Mouse (Mus musculus) neural tube, embryonic 10.5 days (tissue): ENCODE data around the gene Fxyd4.

Experiments used
- DNase-seq: peaks from one replicate; pipeline ENCODE4 v3.0.0-alpha.2; 2017; ENCODE audit warnings: low spot score; ENCODE audit errors: extremely low spot score

The Fxyd4 gene

DNA sequence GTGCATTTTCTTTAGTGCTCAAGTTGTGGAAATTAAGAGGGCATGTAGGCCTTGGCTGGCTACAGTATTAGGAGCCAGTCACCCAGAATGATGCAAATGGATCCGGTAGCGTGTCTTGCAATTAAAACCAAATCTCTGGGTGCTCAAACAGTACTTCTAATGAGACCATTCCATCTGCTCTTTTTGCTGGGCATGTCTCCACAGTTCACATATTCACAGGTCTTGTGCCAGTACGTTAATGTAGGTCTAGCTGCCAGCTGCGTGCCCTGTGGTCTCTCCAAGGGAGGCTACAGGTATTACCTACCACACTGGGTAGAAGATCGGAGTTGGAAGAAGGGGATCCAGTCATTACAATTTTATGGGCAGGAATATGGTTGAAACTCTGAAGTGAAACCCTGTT is 19.4 kb downstream of the Fxyd4 start:
- no peak for DNase-seq

DNA sequence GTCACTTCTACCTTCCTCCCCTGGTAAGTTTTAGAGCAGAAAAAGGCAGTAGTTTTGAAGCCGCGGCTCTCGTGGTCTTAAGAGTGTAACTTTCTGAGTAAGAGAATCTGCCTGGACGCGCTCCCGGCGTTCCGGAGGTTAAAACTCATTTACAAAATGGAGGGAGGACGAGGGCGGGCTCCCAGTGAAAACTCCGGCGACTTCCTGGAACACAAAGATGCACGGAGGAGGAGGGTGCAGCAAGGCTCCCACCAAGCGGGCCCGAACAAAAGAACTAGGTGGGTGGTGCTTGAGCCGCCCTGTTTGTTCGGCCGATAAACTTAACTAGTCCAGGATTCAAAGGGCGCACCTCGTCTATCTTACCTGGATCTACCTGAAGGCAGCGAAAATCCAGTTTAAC is 19.9 kb downstream of the Fxyd4 start:
- DNase-seq = peak; percentile 68

DNA sequence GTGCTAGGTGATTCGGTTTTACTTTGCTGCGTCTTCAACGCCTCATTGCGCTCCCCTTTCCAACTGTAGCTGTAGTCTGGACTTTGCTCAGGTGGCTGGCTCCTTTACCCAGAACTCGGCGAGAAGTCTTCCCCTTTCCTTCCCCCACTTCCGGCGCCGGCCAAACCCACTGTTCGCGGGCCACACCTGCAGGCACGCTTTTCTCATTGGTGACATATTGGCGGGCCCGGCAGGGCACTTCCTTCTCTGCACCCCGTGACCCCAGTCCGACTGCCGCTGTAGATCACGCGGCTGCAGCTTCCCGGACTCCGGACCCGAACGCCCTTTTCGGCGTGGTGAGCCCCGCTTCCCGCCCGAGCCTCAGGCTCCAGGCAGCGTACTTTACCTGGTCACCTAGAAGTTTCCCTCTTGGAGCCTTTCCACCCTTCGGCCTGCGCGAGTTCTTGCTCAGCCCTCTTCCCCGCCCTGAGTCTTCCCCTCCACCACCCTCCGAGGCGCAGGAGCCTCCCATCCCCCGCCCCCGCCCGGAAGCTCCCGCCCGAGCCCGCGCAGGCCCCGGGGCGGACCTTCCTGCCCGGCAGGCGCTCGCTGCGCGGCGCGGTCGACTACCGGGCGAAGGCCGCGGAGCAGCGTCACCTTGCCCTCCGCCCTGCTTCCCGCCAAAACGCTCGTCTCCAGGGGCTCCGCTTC is 20.6 kb downstream of the Fxyd4 start:
- peak; percentile 86 for DNase-seq

DNA sequence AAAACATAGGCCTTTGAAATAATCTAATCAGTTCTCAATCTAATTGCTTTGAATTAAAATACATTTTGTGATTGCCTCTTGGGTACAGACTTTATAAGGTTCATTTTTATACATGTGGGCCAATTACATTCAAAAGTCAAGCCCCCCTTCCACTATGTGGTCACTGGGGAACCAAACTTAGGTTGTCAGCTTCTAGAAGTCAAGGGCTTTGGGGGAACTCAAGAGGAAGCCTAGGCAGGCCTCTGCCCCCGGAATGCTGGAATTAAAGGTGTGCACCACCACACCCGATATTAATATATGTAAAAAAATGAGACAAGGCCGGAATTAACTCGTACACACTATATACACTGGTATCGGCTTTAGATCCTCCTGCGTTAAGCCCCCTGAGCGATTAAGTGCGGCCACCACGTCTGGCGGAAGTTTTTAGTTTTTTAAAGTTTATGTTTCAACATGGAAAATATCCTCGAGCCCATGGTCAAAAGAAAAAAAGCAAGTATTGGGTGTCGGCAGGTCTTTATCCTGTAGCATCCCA is 21.2 kb downstream of the Fxyd4 start:
- no peak for DNase-seq

DNA sequence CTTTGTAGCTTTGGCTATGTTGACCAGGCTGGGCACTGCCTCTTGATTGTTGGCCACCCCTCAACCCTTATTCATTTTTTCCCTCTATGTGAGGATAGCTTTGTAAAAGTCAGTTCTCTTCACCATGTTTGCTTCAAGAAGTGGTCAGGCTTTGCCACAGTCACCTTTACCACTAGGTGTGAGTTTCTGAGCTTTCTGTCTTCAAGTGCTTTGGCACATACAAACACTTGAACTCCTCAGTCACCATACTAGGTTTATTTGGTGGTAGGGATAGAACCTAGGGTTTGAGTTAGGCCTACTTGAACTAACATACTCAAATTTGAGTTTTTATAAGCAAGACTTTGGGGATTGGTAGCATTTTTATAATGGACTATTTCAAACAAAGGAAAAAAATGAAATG is 23.0 kb downstream of the Fxyd4 start:
- no peak for DNase-seq

DNA sequence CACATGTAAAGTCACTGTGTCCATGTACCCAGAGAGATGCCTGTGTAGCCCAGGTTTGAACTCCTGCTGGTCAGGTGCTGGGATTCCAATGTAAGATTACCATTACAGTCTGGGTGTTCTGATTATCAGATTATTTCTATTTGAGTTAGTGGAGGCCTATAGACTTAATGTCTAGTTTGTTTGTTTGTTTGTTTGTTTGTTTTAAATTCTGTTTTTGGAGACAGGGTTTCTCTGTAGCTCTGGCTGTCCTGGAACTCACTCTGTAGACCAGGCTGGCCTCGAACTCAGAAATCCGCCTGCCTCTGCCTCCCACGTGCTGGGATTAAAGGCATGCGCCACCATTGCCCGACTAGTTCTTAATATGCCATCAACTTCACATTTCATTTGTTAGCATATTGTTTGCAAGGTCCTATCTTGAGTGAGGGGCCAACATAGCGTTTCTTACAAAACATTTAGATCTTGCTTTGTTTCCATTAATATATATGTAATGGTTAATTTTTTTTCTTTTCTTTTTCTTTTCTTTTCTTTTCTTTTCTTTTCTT is 27.3 kb downstream of the Fxyd4 start:
- no peak for DNase-seq

DNA sequence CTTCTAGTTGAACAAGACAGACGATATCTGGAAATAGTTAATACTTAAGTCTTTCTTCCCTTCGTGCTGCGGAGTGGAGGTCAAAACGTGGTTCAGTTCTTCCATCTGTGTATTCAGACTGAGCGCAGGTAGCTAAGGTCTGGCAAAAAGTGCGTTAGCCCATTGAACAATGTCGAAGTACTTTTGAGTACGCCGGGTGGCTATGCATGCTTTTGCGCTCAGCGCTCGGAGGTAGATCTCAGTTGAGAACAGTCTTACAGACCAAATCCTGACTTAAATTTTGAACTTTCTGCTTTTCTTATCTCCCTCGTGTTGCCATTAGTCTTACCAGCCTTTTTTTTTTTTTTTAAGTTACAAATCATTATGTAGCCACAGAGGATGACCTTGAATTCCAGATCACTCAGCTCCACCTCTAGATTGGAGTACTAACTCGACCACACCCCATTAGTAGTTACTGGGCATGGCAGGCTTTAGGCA is 29.0 kb downstream of the Fxyd4 start:
- DNase-seq = peak; percentile 29

DNA sequence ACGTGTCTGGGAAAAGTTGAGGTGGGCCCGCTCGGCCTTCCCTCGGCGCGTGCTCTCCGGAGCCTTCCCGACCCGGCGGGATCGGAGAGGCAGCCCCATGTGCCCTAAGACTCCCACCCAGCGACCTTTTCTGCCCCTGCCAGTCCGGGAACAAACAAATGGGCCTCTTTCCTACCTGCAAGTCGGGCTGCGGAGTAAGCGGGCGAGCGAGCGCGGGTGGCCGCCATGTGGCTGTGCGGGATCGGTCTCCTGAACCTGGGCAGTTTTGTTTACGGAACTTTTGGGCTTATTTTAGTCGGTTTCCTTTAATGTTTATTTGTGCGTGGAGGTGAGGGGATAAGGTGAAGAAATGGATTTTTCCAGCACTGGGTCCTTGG is 29.5 kb downstream of the Fxyd4 start:
- no peak for DNase-seq

DNA sequence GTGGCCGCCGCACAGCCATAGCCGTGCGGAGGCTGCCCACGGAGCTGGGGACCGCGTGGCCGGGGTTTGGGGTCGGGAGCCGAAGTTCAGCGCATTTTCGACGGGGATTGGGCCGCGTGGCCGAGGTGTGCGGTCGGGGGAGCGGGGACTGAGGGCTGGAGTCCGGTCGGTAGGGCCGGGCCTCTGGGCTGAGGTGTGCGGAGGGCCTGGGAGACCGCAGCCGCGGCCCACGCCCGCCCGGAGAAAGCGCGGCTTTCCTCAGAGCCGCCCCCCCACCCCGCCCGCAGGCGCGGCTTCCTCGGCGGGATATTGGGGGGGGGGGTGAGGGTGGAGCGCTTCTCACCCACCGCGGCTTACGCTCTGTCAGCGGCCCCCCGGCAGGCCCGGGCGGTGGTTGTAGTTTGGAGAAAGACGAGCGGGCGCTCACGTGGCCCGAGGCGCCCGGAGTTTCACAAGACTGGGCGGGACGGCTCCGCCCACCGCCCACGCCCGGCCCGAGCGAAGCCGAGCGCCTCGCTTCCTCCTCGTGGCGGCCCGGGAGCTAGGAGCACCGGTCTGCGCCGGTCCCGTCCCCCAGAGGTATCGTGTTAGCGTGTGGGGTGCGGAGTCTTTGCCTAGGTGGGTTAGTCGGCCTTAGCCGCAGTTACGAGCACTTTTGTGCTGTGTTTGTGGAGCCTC is 30.1 kb downstream of the Fxyd4 start:
- DNase-seq = peak; percentile 86

DNA sequence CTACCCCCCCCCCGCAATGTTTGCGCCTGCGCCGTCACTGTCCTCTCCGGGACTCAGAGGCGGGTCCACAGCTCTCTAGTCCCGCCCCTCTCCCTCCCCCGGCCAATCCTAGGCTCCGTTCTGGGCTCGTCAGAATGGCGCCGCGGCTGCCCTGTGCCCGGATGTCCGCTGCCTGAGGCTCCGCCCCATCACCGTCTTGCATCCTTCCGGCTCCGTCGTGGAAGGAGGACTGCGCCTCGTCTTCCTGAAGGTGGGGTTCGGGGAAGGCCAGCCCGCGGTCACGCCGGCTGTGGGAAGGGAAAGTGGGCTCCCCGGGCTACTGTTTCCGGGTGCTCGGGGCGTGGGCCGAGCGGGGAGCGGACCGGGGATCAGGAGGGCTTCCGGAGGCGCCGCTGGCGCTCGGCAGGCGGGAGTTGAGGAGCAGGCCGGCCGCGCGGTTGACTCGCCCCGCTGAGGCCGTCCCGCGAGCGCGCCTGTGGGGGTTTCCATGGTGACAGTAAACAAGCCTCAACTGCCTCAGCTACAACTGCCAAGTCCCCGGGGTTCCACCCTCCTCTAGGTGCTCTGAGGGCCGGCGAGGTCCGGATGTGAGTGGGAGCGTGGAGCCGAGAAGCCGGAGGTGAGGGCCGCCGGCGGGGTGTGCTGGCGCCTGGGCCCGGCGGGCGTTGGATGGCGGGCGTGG is 30.8 kb downstream of the Fxyd4 start:
- peak; percentile 98 for DNase-seq

DNA sequence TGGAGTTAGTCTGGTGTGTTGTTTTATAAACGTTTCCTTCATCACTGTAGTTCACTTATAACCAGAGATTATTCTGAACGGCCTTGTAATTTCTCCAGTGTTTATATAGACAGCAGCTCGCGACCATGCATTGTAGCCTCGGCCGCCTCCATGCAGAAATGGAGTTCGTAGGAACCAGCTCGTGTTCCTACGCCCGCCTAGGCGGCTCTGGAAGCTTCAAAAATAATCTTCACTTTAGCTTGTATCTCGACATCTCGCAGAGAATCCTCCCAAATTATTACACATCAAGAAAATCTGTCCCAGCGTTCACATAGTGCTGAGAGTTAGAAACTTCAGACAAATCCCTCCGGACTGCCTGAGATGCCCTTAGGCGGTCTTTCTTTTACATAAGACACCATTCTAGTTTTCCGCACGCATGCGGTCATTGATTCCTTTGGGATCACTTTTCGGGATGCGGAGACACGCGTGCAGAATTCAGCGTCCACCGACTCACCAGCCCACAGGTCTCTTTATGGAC is 31.4 kb downstream of the Fxyd4 start:
- no peak for DNase-seq

DNA sequence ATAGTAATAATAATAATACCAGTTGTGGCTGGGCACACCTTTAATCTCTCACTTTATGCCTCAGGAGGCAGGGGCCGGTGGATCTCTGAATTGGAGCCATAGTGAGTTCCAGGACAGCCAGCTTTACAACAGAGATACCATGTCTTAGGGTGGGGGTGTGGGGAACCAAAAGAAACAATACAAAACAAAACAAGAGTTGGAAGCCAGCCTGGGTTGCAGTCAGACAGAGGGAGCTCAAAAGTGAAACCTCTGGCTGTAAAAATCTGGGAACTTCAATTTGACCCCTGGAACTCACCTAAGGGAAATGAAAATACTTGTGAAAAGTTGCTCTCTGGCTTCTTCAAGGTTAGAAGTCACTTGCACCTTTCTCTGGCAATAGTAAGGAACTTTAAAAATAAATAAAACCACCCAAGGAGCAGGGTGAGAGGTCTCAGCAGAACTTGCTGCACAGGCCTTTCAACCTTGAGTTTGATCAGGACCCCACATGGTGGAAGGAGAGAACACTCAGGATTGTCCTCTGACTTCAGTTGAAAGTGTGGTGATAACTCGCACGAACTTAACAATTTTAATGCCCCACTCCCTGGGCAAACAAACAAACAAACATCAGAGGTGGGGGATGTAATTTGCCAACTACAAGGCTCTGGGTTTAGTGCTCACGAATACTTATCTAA is 32.1 kb downstream of the Fxyd4 start:
- DNase-seq = no peak

DNA sequence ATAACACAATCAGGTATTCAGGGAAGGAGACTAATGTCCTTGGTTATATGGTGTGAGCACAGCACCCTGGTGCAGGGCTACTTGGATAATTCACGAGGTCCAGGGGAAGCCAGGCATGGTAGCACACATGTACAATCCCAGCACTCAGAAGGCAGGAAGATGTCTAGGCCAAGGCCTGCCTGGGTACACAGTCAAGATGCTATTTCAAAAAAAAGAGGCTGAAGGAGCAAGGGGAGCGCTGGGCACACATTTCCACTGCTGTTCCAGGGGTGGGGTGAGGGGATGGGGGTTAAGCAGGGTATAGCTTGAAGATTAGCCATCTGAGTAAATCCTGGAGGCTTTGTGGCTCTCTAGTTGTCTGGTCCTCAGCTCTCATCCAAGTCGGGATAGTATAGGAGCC is 33.7 kb downstream of the Fxyd4 start:
- no peak for DNase-seq

DNA sequence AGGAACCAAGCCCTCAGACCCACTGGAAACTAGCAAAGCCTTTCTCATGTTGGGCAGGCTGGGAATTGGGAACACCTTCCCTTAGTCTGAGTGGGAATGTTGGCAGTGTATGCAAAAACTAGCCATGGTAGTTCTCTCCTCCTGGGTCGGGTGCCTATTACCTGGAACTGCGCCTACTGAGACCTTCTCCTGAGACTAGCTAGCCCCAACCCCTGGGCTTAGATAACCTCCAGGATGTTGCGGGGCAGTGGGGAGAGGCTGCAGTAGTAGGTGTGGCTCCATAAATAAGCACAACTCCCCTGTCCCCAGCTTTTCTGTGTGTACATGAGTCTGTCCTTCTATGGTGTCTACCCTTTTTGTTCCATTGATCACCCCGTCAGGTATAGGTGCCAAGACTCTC is 34.9 kb downstream of the Fxyd4 start:
- DNase-seq = no peak

DNA sequence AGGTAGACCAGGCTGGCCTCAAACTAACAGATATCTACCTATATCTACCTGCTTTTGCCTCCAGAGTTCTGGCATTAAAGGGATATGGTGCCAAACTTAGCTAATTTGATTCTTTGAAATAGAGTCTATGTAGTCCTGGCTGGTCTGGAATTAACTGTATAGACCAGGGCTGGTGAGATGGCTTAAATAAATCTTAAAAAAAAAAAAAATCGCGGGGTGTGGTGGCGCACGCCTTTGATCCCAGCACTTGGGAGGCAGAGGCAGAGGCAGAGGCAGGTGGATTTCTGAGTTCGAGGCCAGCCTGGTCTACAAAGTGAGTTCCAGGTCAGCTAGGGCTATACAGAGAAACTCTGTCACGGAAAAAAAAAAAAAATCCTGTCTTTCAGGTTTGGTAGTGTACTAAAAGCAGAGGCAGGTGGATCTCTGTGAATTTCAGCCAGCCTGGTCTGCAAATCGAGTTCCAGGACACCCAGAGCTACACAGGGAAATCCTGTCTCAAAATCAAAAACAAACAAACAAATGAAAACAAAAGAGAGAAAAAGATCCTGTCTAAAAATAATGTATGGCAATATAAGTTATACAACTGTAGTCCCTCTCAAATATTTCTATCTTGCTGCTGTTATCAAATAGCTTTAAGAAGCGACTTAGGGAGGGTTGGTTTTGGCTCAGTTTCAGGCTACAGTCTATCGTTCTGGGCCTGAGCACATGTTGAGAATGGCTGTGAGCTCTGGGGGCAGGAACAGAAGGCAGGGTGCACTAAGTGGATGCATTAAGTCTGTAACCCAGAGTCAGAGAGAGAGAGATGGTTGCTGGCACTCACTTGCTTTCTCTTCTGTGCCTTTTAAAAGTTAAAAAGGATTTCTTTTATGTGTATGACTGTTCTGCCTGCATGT is 35.7 kb downstream of the Fxyd4 start:
- DNase-seq = no peak

DNA sequence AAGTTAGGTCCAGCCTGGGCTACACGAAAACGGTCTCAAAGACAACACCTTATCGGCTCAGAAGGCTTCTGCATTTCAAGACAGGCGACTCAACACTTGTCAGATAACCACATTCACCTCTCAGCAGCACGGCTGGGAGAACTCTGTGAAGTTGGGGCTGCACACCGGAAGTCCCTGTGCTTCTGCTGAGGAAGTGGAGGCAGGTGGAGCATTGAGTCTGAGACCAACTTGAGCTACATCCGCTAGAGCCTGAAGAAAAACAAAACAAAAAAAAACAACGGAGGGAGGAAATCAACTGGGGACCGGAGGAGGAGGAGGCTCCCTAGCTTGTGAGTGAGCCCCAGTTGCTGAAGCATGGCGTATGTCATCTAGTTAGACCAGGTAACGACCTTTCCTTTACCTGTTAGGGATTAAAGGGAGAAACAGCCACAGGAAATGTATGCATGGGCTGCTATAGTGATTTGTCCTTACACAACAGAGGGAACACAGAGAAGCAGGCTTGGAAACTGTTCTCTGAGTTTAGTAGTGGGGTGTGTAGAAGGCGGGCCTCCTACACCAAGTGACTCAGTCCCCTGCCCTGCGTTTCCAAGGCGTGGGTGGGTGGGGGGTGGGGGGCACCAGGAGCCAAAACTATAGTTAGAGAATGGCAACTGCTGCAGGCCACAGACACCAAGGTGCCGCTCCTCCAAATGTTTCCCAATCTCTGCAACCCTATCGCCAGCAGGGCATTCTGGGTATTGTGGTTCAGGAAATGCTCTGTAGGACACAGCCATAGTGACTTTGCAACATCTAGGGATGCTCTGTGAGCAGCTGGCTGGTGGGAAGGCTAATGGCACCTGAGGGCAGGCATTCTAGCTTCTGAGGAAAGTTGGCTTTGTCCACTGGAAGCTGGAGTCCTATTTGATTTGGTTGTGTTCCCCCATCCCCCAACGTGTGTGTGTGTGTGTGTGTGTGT is 37.1 kb downstream of the Fxyd4 start, which contains the start of gene Hnrnpf:
TSS of gene Hnrnpf (plus strand) at position 199 of the 955 bp plus-strand sequence.
- no peak for DNase-seq

DNA sequence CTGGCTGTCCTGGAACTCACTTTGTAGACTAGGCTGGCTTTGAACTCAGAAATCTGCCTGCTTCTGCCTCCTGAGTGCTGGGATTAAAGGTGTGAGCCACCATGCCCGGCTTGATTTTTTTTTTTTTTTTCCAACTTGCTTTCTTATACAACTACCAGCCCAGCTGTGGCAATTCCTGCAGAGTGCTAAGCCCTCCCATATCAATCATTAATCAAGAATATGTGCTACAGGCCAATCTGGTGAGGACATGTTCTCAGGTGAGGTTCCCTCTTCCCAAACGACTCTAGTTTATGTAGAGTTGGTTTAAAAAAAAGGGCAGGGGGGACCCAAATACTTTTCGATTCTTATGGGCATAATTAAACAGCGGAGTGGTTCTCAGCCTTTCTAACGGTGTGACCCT is 39.7 kb downstream of the Fxyd4 start:
- DNase-seq = no peak

DNA sequence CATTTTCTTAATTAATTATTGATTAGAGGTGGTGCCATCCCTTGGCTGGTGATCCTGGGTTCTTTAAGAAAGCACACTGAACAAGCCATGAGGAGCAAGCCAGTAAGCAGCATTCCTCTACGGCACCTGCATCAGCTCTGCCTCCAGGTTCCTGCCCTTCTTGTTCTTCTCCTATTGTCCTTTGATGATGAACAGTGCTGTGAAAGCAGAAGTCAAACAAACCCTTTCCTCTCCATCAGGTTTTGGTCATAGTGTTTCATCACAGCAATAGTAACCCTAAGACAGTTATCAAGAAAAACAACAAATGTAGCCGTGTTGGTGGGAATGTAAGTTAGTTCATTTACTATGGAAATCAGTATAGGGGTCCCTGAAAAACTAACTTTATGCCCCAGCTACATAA is 44.1 kb downstream of the Fxyd4 start:
- no peak for DNase-seq

DNA sequence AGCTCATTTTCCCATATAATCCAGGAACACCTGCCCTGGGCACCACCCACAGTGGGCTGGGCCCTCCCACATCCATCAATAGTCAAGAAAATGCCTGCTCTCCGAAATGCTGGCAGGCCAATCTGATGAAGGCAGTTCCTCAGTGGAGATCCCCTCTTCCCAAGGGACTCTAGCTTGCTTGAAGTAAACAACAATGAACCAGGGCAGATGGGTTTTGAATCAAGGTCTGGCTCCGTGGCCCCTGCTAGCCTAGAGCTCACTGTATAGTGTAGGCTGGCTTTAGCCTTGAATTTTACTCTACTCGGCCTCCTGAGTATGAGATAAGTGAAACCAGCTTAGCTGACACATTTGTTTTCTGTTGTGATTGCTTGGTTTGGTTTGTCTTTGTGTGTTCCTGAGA is 45.1 kb downstream of the Fxyd4 start:
- DNase-seq = no peak
